Mouse (Mus musculus) bone marrow, adult 2 months (tissue): Measurements from ENCODE around the gene Kirrel3. TPM values are rescaled to one million over a fixed set of nuclear protein-coding genes. Genes with fewer than 3 reads are reported as not detected.
A peak's percentile ranks its signal among the peaks of the same experiment; 100 is the strongest.

Experiments
- H3K27ac ChIP-seq: fragments of 200-500 bp; 2 replicates; pipeline ENCODE4 v1.5.1; 2012; ENCODE audit warnings: low read depth, mild to moderate bottlenecking, control low read depth, inconsistent platforms, low read length; ENCODE audit not compliant: control insufficient read depth, poor library complexity, insufficient read depth
- H3K4me1 ChIP-seq: fragments of 200-500 bp; 2 replicates; pipeline ENCODE4 v1.6.1; 2011; ENCODE audit warnings: low read length; ENCODE audit not compliant: control insufficient read depth, insufficient read depth
- H3K4me3 ChIP-seq: fragments of 200-500 bp; replicated peaks from 2 replicates; pipeline ENCODE3; 2011; ENCODE audit warnings: mild to moderate bottlenecking, low read depth, low read length, control low read depth; ENCODE audit not compliant: control insufficient read depth
- CTCF ChIP-seq: fragments of 200-500 bp; IDR thresholded peaks from 2 replicates; pipeline ENCODE4 v1.5.1; 2011; ENCODE audit warnings: low read length, control low read depth; ENCODE audit not compliant: control insufficient read depth, insufficient read depth
- POLR2A ChIP-seq: fragments of 200-500 bp; IDR thresholded peaks from 2 replicates; pipeline ENCODE4 v1.6.1; 2011; ENCODE audit warnings: low read depth, mild to moderate bottlenecking, control low read depth, low read length, borderline replicate concordance; ENCODE audit not compliant: control insufficient read depth
- WGBS: fragments of 180-500 bp; shearing (Covaris S2); methylation state at CpG from one replicate; pipeline ENCODE4 v1.1.7; 2018; 5-methylcytosine and 5-hydroxymethylcytosine counted together
- polyA plus RNA-seq: library from polyadenylated mRNA; stranded (reverse); fragments of >200 nt; gene quantifications from 2 replicates; pipeline ENCODE4 v1.2.4, GENCODE M21; 2011; ENCODE audit warnings: low replicate concordance; ENCODE audit not compliant: missing spikeins, insufficient read depth, insufficient read length

Kirrel3 gene
- polyA plus RNA-seq, 1 experiment = not detected

DNA sequence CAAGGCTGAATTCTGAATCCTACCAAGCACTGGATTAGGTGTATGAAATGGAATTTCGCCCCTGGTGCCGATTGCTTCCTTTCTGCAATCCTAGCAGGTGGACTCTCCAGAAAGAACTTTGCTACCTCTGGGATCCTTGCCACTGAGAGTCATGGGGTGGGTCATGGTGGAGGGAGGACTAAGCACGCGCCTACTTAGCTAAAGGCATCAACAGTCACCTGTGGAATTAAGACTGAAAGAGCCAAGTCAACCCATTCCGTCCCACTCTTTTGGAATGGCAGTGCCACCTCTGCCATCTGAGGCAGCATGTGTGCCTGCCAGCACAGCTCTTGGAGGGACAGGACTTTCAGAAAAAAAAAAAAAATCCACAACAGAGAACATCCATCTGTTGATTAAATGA lies 4.1 kb downstream of the Kirrel3 start:
- Histone ChIP-seq H3K4me1 (no peaks in the 10 kb centered on the region), H3K27ac (no peak overlapping the region), H3K4me3 (no peak overlapping the region)
- TF ChIP-seq CTCF = no peak
- TF ChIP-seq POLR2A = no peak
- 33% methylated on average over 5 of the region's 5 CpGs for WGBS

DNA sequence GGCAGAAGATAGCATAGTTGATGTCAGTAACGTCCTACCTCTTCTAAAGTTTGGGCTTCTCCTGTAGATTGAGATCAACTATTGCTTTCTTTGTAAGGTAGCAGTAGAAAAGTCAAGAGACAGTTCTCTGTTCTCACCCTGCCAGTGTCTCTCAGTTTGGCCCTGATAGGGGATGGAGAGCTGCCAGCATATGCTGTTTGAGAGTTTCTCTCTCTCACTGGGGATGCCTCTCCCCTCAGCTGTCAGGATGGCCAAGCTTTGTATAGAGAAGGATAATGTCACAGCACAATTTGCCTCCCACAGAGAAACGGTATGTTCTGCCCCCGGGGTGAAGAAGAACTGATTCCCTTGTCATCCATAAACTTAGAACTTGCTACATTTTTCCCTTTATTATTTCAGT lies 6.4 kb downstream of the Kirrel3 start:
- Histone ChIP-seq H3K27ac (no peak overlapping the region), H3K4me1 (no peaks in the 10 kb centered on the region), H3K4me3 (no peak overlapping the region)
- TF ChIP-seq CTCF (no peak), POLR2A (no peak)
- 49% methylated on average over 3 of the region's 3 CpGs for WGBS

DNA sequence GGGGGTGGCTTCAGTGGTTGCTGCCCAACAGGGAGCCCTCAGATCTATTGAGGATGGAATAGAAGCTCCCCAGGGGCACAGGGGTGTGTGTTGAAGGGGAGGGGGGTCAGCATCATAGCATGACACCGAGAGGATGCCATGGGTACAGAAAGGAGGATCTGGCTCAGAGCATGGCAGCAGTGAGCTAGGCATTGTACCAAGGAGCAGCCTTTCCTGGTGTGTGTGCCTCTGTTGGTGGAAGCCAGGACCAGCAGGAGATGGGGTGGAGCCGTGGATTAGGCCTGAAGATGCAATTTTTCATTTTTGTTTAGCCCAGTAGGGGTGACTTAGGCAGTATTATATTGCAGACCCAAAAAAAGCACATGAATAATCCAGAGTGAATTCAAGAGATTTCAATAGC lies 7.9 kb downstream of the Kirrel3 start:
- Histone ChIP-seq H3K4me3 (no peak overlapping the region), H3K27ac (no peak overlapping the region), H3K4me1 (no peaks in the 10 kb centered on the region)
- TF ChIP-seq CTCF (no peak), POLR2A (no peak)
- 28% methylated on average over 2 of the region's 2 CpGs for WGBS

DNA sequence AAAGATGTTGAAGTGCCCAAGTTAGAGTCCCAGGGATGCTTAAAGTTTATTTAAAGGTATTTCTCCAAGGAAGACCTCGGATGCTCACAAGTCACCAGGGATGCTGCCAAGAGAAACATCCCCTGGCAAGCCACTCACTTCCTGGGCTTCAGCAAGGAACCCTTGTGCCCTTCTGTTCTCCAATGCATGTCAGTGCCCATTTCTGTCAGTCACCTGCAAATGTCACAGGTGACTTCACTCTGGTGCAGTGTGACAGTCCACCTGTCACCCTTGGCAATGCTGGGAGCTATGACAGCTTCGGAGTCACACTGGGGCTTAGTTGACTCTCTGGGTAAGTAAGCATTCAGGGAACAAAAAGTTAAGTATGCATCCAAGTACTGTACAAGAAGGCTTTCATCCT lies 12.4 kb downstream of the Kirrel3 start:
- TF ChIP-seq POLR2A (no peak), CTCF (no peak)
- no peak overlapping the region for H3K27ac ChIP-seq
- 57% methylated on average over 2 of the region's 2 CpGs for WGBS
- no peaks in the 10 kb centered on the region for H3K4me1 ChIP-seq
- H3K4me3 ChIP-seq = no peak overlapping the region

DNA sequence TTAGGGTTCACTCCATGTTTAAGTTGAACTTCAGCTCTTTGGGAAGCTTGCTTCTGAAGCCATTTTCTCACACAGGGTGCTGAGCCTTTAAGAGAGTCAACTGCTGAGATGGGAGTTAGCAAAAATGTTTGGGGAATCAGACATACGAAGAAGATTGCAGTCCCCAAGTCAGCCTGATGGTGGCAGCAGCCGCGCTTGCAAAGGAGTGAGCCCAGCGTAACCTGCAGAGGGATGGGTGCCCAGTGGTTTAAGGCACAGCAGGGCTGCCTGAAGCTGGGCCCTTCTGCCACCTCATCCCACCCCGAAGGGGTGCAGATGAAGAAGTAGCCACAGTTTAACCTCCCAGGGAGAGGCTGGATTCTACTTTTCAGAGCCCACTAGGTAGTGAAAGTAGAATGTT lies 13.0 kb downstream of the Kirrel3 start:
- 4% methylated on average over 5 of the region's 5 CpGs for WGBS
- no peak overlapping the region for H3K4me3 ChIP-seq

DNA sequence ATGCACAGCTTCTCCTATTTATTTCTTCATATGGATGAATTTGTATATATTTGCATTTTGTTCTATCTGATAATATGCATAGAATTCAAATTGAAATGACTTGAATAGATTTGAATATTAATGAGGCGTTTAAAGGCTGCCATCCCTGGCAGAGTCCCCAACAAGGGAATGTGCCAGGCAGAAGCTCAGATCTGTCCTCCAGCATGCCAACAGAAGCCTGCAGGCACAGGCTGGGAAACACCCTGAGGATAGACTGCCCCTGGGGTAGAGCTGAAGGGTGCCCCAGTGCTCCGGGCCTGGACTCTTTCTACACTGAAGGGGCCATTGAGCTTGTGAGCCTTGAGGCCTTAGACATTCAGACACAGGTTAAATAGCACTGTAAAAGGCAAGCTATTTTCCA lies 21.5 kb downstream of the Kirrel3 start:
- TF ChIP-seq POLR2A (no peak), CTCF (no peak)
- Histone ChIP-seq H3K27ac (no peak overlapping the region), H3K4me1 (no peaks in the 10 kb centered on the region), H3K4me3 (no peak overlapping the region)
- 84% methylated on average over 2 of the region's 2 CpGs for WGBS

More for the DNA sequence above, 13.0 kb downstream of the Kirrel3 start:
- TF ChIP-seq CTCF (peak; percentile 63), POLR2A (no peak)
- no peaks in the 10 kb centered on the region for H3K4me1 ChIP-seq
- H3K27ac ChIP-seq = no peak overlapping the region

DNA sequence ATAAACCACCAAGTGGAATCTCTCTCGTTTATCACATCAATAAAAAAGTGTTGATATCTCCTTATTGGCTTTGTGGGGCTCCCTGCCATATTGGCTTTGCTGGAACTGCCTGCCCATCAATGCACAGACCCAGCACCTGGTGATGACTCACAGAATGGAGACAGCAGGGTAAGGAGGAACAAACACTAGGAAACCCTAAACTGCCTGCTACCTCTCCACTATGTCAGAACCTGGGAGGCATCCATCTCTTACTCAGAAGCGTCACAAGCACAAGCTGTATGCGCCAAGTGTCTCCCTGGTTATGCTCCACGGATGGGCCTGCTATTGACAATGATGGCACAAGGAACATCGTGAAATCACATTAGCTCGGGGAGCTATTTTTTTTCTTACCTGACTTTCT lies 33.2 kb downstream of the Kirrel3 start:
- H3K4me3 ChIP-seq = no peak overlapping the region
- WGBS = 67% methylated on average over 6 of the region's 6 CpGs
- no peaks in the 10 kb centered on the region for H3K4me1 ChIP-seq
- TF ChIP-seq POLR2A (no peak), CTCF (no peak)
- H3K27ac ChIP-seq = no peak overlapping the region

DNA sequence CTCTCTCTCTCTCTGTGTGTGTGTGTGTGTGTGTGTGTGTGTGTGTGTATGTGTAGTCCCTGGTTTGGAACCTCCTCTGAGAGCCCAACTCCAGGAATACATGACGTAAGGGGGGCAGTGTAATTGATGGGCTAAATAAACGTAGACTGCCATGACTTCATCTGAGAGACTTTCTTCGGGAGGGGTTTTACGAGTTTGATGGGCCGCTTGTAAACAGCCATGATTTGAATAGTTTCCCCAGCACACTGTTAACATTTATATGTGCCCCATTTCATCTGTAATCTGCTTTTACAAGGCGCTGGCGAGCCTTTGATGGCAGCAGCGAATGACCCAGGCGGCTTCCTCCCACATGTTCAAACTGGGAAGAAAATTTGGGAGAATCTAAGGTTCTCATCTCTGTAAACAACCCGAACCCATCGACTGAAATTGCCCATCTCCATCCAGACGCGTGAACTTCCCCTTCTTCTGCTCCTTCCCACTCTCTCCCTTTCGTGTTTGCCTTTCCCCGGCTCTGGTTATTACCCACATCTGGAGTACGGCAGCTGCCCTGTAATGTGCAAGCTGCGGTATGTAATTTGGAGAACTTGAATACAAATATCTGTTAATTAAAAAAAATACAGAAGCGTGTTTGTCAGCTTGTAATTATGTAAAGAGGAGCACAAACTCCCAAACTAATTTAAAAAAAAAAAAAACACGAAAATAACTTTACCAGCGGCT lies 34.7 kb downstream of the Kirrel3 start:
- no peak for TF ChIP-seq POLR2A
- TF ChIP-seq CTCF = no peak
- no peak overlapping the region for H3K4me3 ChIP-seq
- WGBS = 35% methylated on average over 20 of the region's 20 CpGs
- H3K27ac ChIP-seq = no peak overlapping the region
- H3K4me1 ChIP-seq = no peaks in the 10 kb centered on the region

DNA sequence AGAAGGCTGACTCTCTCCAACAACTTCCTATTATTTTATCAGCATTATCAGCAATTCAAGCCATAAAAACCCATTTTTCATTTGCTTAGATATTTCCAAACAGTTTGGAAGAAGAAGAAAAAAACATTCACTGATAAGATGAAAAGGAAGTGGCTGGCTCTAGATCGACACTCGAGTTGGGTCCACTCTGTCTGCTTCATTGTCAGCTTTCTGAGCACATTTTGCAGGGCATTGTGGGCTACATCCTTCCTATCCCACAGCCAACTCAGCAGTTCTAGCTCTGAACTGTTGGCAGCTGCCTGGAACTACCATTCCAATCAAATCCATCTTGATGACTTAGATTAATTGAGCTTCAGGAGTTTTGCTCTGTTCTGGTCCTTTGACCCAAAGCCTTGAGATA lies 40.0 kb downstream of the Kirrel3 start:
- no peak overlapping the region for H3K4me3 ChIP-seq
- TF ChIP-seq CTCF = no peak
- no peak for TF ChIP-seq POLR2A
- 2% methylated on average over 2 of the region's 2 CpGs for WGBS
- H3K4me1 ChIP-seq = no peaks in the 10 kb centered on the region
- no peak overlapping the region for H3K27ac ChIP-seq
